Mouse (Mus musculus): ENCODE measurements at regions not wholly inside any gene's neighbourhood (a gene's known extent, or its start where the extent isn't known, plus 50 kb on each side); places are given as distances from the start of the nearest gene placed in this dataset.

GRCm38 (mm10) chr5:142319268-142319667 lies 82.0 kb upstream of the Foxk1 start:
- TF ChIP-seq CTCF (IDR thresholded peaks at IDR 0.05; ENCODE audit: control insufficient read depth, insufficient read depth, insufficient replicate concordance, low read depth, low read length) (peak; percentile 86; the same call in 1 of the 2 replicates), POLR2A (IDR thresholded peaks at IDR 0.05; ENCODE audit: control insufficient read depth, low read depth, low read length) (no peak)

Measured in testis, adult 2 months (tissue).